Mouse (Mus musculus): ENCODE results near the gene Sost. TPM values are rescaled to one million over a fixed set of nuclear protein-coding genes. Genes with fewer than 3 reads are reported as not detected.

Gene Sost
- not detected for total RNA-seq (2023)

DNA sequence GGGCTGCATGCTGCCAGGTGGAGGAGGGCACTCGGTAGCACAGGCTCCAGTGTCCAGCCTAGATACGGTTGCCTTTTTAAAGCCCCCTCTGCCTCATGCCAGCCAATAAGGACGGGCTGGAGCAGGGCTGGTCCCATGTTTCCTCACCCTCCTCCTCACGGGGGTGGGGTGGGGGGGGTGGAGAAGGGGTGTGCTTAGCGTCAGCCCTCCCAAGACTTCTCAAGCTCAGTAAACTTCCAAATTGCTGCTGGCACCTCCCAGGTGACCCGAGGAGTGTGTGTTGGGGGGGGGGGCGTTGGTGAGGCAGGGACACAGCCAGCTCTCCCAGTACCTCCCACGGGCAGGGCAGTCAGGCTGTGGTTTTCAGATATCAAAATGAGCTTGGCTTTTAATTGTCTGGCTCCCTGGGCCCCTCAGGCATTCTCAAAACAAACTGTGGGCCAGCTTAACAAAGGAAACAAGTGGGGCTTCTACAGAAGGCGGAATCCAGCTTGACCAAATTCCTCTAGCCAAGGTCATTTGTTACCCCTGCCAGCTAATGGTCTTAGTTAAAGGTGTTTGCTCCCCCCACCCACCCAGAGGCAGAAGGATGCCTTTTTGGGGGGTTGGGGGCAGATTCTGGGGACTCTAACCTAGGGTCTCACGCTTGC lies at the start of gene Sost:
Gene Sost (minus strand): TSS at position 51 of the 650 bp plus-strand sequence.

DNA sequence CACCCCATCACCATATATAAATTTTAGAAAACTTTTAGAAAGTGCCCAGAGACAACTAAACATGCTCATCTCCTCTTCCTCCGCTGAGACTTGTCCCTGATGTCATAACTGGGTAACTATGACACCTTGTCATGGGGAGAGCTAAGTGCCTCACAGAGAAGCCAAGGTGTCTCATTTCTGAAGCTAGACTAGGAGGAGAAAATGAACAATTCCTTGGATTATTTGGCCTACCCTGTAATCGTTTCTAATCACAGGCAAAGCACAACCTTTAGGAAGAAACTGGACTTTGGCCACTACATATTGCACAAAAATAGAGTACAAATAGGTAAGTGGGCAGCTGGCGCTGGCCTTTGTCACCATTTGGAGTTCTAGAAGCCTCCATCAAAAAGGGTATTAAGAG lies 20.1 kb upstream of the Sost start, which contains the start of gene Dusp3:
Gene Dusp3 (minus strand): TSS at position 101 of the 400 bp plus-strand sequence.

DNA sequence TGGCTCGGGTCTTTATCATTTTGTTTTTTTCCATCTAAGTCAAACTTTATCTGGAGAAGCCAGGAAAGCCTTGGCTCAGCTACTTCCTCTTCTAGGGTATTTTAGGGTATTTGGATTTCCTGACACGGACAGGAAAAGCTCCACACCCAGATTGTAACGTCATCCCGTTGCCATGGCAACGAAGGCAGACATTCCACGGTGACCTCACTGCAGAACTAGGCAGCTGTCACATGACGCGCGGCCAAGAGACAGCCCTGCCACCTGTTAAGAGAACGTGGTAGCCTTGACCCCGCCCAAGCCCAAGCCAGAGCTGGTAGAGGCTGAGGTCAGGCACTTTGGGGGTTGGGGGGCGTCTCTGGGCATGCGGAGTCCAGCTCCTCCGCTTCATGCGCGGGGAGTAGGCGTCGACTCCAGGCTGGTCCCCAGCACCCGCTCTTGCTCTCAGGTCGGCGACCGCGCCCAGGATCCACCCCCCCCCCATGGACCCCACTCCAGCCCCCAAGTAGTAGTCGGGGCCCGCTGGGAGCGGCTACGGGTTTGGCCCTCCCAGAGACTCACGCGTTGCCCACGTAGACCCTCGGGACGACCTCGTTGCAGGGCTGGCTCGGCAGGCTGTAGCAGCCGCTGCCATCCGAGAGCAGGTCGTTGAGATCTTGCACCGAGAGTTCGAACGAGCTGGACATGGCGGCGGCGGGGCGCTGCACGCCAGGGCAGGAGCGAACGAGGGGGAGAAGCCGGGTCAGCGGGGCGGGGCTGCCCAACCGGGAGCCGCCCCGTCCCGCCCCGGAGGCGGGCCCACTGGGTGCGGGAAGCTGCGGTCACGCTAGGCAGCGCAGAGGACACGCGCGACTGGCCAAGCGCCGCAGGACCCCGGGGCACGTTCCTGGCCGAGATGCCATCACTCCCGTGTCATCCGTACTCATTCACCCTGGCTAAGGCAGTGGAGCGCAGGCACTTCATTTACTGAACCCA lies 17.5 kb upstream of the Sost start, which contains the start of gene Cfap97d1:
Gene Cfap97d1 (plus strand): TSS at position 226 of the 972 bp plus-strand sequence.

Other genes with a start within 250 kb of the Sost start
- 10 to 100 TPM; 79.1 to 84.1 TPM for gene Dhx8, start 234.1 kb downstream of the Sost start, total RNA-seq (2023)
- not detected for gene Etv4, start 181.6 kb downstream of the Sost start, total RNA-seq (2023)
- gene Meox1, start 72.6 kb downstream of the Sost start, total RNA-seq (2023) = under 1 TPM; 0.41 to 0.65 TPM
- not detected for gene Cfap97d1, start 17.3 kb upstream of the Sost start, total RNA-seq (2023)
- gene Dusp3, start 20.0 kb upstream of the Sost start, total RNA-seq (2023) = 10 to 100 TPM; 14.7 to 27.4 TPM
- not detected for gene Mpp3, start 61.4 kb upstream of the Sost start, total RNA-seq (2023)
- gene Cd300lg, start 74.5 kb upstream of the Sost start, total RNA-seq (2023) = not detected
- gene Mpp2, start 121.5 kb upstream of the Sost start, total RNA-seq (2023) = not detected
- gene Ppy, start 134.3 kb upstream of the Sost start, total RNA-seq (2023) = not detected
- not detected for gene Pyy, start 140.8 kb upstream of the Sost start, total RNA-seq (2023)
- not detected for gene Nags, start 178.5 kb upstream of the Sost start, total RNA-seq (2023)
- gene Tmem101, start 189.4 kb upstream of the Sost start, total RNA-seq (2023) = 10 to 100 TPM in 1 of 2 experiments, 1 to 10 TPM in 1; 8.4 to 17.1 TPM
- 10 to 100 TPM; 53.8 to 57.7 TPM for gene Lsm12, start 218.3 kb upstream of the Sost start, total RNA-seq (2023)
- gene G6pc3, start 222.6 kb upstream of the Sost start, total RNA-seq (2023) = 10 to 100 TPM; 44.4 to 48.9 TPM

All from B cell, adult 67 days (primary cell).